Mouse (Mus musculus): ENCODE measurements around the gene Tex36.

Tex36 gene

GRCm38 (mm10) chr7:133600558-133600957 is 1.4 kb downstream of the Tex36 start:
- no peak for DNase-seq (ENCODE audit: inconsistent age in 2 of 2, low spot score in 1 of 2)

DNA sequence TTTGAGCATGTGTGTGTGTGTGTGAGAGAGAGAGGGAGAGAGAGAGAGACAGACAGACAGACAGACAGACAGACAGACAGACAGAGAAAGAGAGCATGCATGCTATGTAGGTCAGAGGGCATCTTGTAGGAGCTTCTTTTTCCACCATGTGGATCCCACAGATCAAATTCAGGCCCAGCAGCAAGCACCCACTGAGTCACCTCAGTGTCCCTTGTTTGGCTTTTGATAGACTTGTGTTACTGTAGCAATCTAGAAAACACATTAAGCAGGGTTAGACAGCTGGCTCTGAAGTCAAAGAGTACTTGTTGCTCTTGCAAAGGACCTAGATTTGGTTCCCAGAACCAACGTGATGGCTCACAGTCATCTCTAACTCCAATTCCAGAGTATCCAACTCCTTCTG is 10.2 kb downstream of the Tex36 start:
- no peak for DNase-seq (ENCODE audit: inconsistent age in 2 of 2, low spot score in 1 of 2)

- DNase-seq (ENCODE audit: inconsistent age in 2 of 2, low spot score in 1 of 2) = no peak
These were observed 18.7 kb downstream of the Tex36 start for GRCm38 (mm10) chr7:133583216-133583615.

DNA sequence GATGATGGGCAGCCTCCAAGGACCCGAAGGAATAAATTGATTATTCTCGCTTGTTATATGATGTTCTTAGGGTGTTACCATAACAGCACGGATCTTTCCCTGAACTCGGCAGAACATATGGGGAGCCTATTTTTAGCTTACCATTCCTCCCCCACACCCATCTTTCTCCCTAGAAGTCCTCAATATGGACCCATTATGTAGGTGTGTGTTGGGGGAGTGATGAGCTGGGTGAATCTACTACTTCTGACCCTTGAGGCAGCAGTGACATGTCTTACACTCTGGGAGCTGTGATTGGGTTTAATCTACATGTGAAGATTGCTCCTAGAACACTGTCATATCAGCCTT is 21.7 kb downstream of the Tex36 start:
- DNase-seq (ENCODE audit: inconsistent age in 2 of 2, low spot score in 1 of 2) = no peak

DNA sequence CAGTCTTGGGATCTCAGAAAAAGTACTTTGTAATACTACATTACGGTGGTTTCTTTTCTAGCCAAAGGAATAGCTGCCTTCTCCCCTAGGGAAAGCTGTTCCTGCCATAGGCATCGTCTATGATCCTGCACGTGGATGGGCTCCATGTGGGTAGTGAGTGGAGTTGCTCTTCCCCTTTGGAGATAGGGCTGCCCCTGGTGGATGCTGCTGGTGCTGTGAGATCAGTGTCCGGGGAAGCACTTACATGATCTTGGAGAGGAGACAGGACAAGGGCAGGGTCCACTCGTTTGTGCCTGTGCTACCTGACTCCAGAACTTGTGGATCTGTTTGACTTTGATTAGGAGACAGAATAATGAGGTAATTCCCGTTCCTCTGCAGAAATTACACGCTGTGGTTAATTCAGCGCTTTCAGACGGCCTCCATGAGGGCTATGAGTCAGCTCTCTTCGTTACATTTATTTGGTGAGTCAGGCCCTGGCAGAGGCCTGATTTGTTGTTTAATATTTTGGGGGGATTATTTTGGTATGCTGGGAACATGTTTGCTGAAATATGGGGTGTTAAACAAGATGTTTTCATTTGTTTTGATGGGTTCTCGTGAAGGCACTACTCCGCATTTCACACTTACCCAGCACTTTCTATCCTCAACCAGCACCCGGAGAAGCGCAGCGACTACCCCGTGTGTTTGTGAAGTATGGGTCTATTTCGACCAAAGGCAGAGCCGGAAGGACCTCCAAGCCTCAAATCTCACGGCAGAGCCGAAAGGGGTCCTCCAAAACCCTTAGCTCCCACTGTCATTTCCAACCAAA is 22.3 kb downstream of the Tex36 start:
- DNase-seq (ENCODE audit: inconsistent age in 2 of 2, low spot score in 1 of 2) = peak; percentile 18 to 62

DNA sequence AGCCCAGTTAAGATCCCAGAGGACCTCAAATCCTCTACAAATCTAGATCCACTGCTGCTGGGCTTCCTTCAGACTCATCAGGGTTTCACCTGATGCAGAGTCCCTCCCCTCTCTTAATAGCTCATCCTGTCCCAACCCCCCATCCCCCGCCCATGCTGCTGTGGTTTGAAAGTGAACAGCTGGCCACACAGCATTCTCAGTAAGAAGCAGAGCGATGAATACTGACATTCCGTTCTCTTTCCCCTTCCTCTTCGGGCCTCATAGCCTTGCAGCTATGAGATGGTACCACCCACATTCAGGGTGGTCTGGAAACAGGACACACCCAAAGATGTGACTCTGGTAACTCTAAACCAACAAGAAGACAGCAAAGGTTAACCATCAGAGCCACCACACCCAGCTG is 25.1 kb downstream of the Tex36 start:
- no peak for DNase-seq (ENCODE audit: inconsistent age in 2 of 2, low spot score in 1 of 2)

- no peak for DNase-seq (ENCODE audit: inconsistent age in 2 of 2, low spot score in 1 of 2)
These were observed 25.7 kb downstream of the Tex36 start for GRCm38 (mm10) chr7:133576281-133576680.

DNA sequence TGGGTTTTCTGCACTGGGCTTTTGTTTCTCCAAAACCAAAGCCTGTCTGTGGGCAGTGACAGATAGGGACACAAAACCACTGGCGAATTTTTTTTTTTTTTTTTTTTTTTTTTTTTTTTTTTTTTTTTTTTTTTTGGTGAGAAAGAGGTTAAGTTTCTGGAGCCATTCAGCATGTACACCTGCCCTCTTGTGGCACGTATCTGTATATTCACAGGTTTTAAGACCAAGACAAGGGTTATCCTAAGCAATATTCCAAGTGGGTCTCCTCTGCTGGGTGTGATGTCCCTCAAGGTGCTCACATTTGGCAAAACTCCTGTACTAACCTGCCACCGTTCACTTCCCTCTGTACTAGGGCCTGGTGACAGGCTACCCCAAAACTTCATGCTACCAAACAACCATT is 30.0 kb downstream of the Tex36 start:
- DNase-seq (ENCODE audit: inconsistent age in 2 of 2, low spot score in 1 of 2) = no peak

DNA sequence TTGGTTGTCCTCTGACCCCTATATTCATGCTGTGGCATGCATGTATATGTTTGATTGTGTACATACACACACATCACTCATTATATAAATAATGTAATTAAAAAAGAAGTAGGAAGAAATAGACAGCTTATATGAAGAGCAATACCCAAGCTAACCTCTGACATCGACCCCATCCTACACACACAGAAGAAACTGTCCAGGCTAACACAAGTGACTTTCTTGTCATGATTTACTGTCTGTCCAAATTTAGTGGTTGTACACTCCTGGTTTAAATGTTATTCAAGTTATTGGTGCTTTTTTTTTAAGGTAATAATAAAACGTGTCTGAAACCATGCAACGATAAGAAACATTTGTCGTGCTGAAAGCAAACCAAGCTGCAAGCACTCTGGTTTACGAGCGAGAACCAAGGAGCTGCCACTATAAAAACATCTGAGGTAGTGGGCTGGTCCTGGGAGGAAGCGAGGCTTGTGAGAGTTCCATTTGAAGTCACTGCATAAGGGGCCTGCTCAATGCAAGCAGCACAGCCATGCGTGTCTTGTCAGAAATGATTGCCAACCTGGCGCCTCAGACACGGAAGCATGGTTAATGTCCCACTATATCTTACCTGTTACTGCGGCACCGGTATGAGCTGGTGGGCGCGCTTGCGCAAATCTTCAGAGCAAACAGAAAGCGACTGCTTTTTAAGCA is 32.6 kb downstream of the Tex36 start:
- DNase-seq (ENCODE audit: inconsistent age in 2 of 2, low spot score in 1 of 2) = no peak

DNA sequence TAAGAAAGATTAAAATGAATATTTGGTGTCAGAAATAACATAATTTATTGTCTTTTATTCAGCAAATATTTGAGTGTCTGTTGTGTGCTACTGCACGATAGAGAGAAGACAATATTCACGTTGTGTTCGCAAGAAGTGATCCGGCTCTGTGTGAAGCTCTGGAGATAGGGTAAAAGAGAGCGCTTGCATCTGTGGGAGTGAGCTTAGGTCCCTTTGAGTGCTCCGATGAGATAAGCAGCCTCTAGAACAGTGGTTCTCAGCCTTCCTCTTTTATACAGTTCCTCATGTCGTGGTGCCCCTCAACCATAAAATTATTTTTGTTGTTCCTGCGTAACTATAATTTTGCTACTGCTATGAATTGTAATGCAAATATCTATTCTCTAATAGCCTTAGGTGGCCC is 37.4 kb downstream of the Tex36 start:
- DNase-seq (ENCODE audit: inconsistent age in 2 of 2, low spot score in 1 of 2) = no peak

- no peak for DNase-seq (ENCODE audit: inconsistent age in 2 of 2, low spot score in 1 of 2)
These were observed 38.7 kb downstream of the Tex36 start for GRCm38 (mm10) chr7:133563175-133563824.

GRCm38 (mm10) chr7:133555786-133556492 is 46.0 kb downstream of the Tex36 start:
- peak in 1 of 2 experiments; percentile 55 for DNase-seq (ENCODE audit: inconsistent age in 2 of 2, low spot score in 1 of 2)

DNA sequence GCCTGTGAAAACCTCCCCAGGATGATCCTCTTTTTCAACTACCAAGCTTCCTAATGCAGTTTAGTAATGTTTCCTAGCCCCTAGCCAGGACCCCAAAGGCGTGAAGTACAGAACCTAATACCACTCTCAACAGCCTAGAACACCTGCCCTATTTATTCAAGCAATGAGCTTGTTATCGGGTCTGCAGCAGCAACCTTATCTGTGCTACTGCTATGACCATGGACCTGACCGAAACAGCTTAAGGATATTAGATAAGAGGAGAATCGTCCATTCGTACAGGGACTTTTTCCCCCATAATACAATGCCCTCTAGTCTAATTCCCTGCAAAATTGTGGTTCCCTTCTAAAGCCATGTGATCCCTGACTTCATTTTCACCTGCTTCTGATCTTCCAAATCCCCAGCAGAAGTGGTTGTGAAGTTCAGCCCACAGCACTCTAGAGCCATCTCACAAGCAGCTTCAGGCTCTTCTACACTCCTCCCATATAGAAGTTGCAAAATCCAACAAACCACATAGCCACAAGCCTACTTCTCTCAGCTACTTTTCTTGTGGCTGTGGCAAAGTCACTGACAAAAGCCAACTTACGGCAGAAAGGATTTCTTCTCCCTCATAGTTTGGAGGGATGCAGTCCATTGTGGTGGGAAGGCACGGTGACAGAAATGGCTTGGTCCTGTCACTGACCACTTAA is 49.5 kb downstream of the Tex36 start:
- no peak for DNase-seq (ENCODE audit: inconsistent age in 2 of 2, low spot score in 1 of 2)

- DNase-seq (ENCODE audit: inconsistent age in 2 of 2, low spot score in 1 of 2) = no peak
These were observed 51.0 kb downstream of the Tex36 start for GRCm38 (mm10) chr7:133551000-133551399.

DNA sequence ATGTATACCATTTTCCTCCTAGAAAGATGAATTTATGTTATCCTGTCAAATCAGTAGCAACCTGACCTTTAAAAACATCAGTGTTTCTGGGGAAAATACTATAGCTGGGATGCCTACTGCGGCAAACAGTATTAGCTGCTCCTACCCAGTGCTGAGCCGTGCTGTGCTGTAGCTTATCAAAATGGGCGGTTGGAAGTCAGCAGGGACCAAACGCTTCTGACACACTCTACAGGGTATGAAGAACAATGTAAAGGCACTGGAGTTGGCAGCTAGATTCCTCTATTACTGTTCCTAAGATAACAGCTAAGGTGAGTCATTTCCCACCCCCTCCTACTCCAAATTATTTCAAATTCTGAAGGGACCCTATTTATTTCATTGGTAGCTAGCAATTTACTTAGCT is 53.5 kb downstream of the Tex36 start:
- DNase-seq (ENCODE audit: inconsistent age in 2 of 2, low spot score in 1 of 2) = no peak

- DNase-seq (ENCODE audit: inconsistent age in 2 of 2, low spot score in 1 of 2) = no peak
These were observed 56.3 kb downstream of the Tex36 start for GRCm38 (mm10) chr7:133545631-133546030.

DNA sequence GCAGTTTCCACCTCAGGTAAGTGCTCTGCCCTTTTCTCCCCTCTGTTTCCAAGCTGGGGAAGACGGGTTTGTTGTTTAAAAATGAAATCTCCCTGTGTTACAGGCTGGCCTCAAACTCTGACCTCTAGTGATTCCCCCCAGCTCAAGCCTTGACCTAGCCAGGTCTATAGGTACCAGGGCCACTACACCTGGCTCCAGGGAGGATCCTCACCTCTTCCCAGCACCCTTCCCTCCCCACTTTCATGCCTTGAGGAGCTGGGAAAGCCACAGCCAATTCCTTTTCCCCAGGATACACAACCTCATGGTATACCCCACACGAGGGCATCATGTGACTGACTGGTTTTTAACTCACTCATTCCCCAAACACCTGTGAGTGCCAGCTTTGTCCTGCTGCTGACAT is 57.0 kb downstream of the Tex36 start:
- no peak for DNase-seq (ENCODE audit: inconsistent age in 2 of 2, low spot score in 1 of 2)

GRCm38 (mm10) chr7:133543131-133543530 is 58.8 kb downstream of the Tex36 start:
- DNase-seq (ENCODE audit: inconsistent age in 2 of 2, low spot score in 1 of 2) = no peak

- DNase-seq (ENCODE audit: inconsistent age in 2 of 2, low spot score in 1 of 2) = no peak
These were observed 64.6 kb downstream of the Tex36 start for GRCm38 (mm10) chr7:133537366-133537765.

Measured in adrenal gland, adult (tissue).